Mouse (Mus musculus) liver, postnatal 0 days (tissue): ENCODE results near the gene Elf2. TPM values are rescaled to one million over a fixed set of nuclear protein-coding genes. Genes with fewer than 3 reads are reported as not detected.
A peak's percentile ranks its signal among the peaks of the same experiment; 100 is the strongest.
"Not testable (repeated sequence)": the region's sequence is repeated elsewhere in the genome, so short reads cannot be mapped to it uniquely, and the experiment has no call there.

Experiments used
- ATAC-seq: fragments of 200-750 bp; cut with Nextera tagmentation; 2 replicates; pipeline ENCODE4 v1.8.0; 2017; ENCODE audit warnings: mild to moderate bottlenecking, moderate library complexity
- DNase-seq: peaks from one replicate; pipeline ENCODE4 v3.0.0-alpha.2; 2016
- H3K27ac ChIP-seq: fragments of 300-500 bp; sonication (generic); 2 replicates; pipeline ENCODE4 v1.5.1; 2014; ENCODE audit warnings: antibody characterized with exemption, moderate library complexity, mild to moderate bottlenecking, low read depth
- H3K27me3 ChIP-seq: fragments of 300-500 bp; sonication (generic); 2 replicates; pipeline ENCODE4 v1.6.1; 2014; ENCODE audit warnings: low read length, control low read depth, mixed read lengths; ENCODE audit not compliant: insufficient read depth
- H3K36me3 ChIP-seq: fragments of 300-500 bp; sonication (generic); replicated peaks from 2 replicates; pipeline ENCODE4 v1.6.1; 2014; ENCODE audit warnings: mild to moderate bottlenecking, control low read depth, low read length, moderate library complexity, mixed read lengths; ENCODE audit not compliant: insufficient read depth
- H3K4me1 ChIP-seq: fragments of 300-500 bp; sonication (generic); 2 replicates; pipeline ENCODE4 v1.6.1; 2014; ENCODE audit warnings: antibody characterized with exemption, mild to moderate bottlenecking, control low read depth; ENCODE audit not compliant: insufficient read depth
- H3K4me2 ChIP-seq: fragments of 300-500 bp; sonication (generic); 2 replicates; pipeline ENCODE4 v1.6.1; 2014; ENCODE audit warnings: low read depth, mild to moderate bottlenecking, low read length, moderate library complexity, mixed read lengths
- H3K4me3 ChIP-seq: fragments of 300-500 bp; sonication (generic); 2 replicates; pipeline ENCODE4 v1.5.1; 2014; ENCODE audit warnings: low read depth, low read length
- H3K9ac ChIP-seq: fragments of 300-500 bp; sonication (generic); replicated peaks from 2 replicates; pipeline ENCODE4 v1.6.1; 2014; ENCODE audit warnings: mild to moderate bottlenecking, moderate library complexity
- H3K9me3 ChIP-seq: fragments of 300-500 bp; sonication (generic); 2 replicates; pipeline ENCODE4 v1.6.1; 2016; ENCODE audit warnings: mild to moderate bottlenecking, control low read depth, low read length, mixed read lengths
- CTCF ChIP-seq: sonication (generic); IDR thresholded peaks from 2 replicates; pipeline ENCODE4 v1.5.1; 2016; ENCODE audit warnings: antibody characterized with exemption, low read depth
- EP300 ChIP-seq: IDR thresholded peaks from 2 replicates; pipeline ENCODE4 v1.6.1; 2016; ENCODE audit warnings: antibody characterized with exemption, low read depth, mild to moderate bottlenecking
- WGBS: fragments of 180-500 bp; shearing (Covaris S2); extraction: QIAGEN DNeasy Blood & Tissue Kit; methylation state at CpG from one replicate; pipeline ENCODE4 v1.1.7; 2014; ENCODE audit not compliant: insufficient replicate concordance; 5-methylcytosine and 5-hydroxymethylcytosine counted together
- polyA plus RNA-seq: library from polyadenylated mRNA; unstranded; fragments of >200 nt; fragmentation: Nextera tagmentation; extraction: Ambion mirVana; gene quantifications from 2 replicates; pipeline ENCODE4 v1.2.1, GENCODE M21; 2015

Gene Elf2
- polyA plus RNA-seq, 1 experiment from 2014 or later = 22.1 TPM

DNA sequence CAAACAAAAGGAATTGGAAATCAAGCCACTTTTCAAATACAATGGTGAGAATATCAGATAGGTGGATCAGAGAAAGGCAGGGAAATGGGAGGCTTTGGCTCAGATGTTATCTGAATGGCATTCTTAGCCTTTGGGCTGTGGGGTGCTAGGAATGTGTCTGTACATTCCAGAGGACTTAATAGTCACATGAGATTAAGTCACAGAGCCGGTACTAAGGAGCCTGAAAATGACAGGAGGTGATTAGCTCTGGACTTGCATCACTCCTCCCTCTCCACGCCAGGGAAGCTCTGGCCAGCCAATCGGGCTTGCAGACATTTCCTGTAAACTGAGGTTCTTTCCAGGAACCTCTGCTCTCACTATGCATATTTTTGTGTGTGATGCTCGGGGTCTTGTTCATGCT lies 119.6 kb downstream of the Elf2 start:
- H3K9me3 ChIP-seq = no peaks in the 10 kb centered on the region
- no peak overlapping the region for H3K4me2 ChIP-seq
- no peak for TF ChIP-seq EP300
- no peak for TF ChIP-seq CTCF
- no peaks in the 10 kb centered on the region for H3K36me3 ChIP-seq
- no peak overlapping the region for H3K27ac ChIP-seq
- 31% methylated on average over 4 of the region's 4 CpGs for WGBS
- H3K4me3 ChIP-seq = no peak overlapping the region
- DNase-seq (no peak), ATAC-seq (no peak)
- H3K4me1 ChIP-seq = peaks cover 8% of the 10 kb centered on the region
- H3K9ac ChIP-seq = no peak overlapping the region
- no peaks in the 10 kb centered on the region for H3K27me3 ChIP-seq

DNA sequence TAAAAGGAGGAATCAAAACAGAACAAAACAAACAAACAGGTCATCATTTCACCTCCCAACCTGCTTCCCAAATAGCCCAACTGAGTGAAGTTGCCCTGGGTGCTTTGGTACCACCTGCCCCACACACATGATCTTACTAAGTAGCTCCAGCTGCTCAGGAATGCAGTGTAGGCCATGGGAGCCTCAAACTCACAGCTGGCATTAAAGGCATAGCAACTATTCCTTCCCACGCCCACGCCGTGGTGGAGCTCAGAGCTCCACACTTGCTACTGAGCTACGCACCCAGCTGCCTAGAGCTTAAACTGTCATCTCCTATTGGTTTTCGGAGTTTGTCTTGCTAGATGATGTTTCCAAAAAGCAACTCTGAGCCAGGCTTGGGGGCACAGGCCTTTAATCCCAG lies 121.2 kb downstream of the Elf2 start:
- Histone ChIP-seq H3K9ac (no peak overlapping the region), H3K9me3 (no peaks in the 10 kb centered on the region), H3K27ac (no peak overlapping the region), H3K36me3 (no peaks in the 10 kb centered on the region), H3K4me1 (peaks cover 8% of the 10 kb centered on the region), H3K4me2 (no peak overlapping the region), H3K27me3 (no peaks in the 10 kb centered on the region), H3K4me3 (no peak overlapping the region)
- ATAC-seq (no peak), DNase-seq (no peak)
- TF ChIP-seq CTCF (no peak), EP300 (no peak)
- 84% methylated on average over 5 of the region's 5 CpGs for WGBS

DNA sequence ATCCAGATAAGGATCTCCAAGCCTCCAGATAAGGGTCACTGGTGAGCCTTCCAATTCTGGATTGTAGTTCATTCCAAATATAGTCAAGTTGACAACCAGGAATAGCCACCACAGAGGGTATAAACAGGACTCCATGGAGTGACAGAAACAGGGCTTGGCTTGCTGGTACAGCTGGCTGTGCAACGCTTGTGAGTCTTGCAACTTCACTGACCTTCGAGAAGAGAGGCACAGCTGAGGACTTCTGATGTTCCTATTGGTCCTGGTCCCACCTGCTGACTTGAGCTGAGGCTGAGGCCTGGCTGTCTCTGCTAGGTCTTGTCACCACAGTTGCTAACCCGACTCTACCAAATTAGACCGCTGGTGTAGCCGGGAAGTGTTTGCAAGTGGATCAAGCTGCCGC lies 122.1 kb downstream of the Elf2 start:
- not testable (repeated sequence) for H3K4me2 ChIP-seq, ATAC-seq, H3K9me3 ChIP-seq, H3K27me3 ChIP-seq, H3K4me3 ChIP-seq, H3K9ac ChIP-seq, DNase-seq, H3K4me1 ChIP-seq, H3K27ac ChIP-seq, H3K36me3 ChIP-seq
- 80% methylated on average over 6 of the region's 6 CpGs for WGBS

DNA sequence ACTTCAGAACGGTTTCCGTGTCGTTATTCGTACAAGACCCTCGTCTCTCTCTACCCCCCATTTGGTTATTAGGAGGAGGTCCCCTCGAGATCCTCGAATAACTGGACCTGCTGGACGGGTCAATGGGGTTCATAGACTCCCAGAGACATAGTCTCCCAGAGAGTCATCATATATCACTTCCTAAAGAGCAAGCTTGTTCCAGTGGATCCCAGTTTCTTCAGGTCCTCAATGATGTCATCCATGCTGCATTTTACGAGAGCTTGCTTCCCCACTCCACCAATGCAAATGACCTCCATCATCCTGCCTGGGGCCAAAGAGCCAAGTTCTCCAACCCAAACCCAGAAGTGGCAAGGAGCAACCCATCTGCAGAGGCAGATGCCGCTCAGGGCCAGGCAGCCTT lies 124.1 kb downstream of the Elf2 start:
- H3K4me1 ChIP-seq, H3K9ac ChIP-seq, H3K4me2 ChIP-seq, ATAC-seq, H3K4me3 ChIP-seq, H3K27me3 ChIP-seq, H3K36me3 ChIP-seq, DNase-seq, H3K9me3 ChIP-seq, H3K27ac ChIP-seq: not testable (repeated sequence)
- WGBS = 76% methylated on average over 5 of the region's 10 CpGs

DNA sequence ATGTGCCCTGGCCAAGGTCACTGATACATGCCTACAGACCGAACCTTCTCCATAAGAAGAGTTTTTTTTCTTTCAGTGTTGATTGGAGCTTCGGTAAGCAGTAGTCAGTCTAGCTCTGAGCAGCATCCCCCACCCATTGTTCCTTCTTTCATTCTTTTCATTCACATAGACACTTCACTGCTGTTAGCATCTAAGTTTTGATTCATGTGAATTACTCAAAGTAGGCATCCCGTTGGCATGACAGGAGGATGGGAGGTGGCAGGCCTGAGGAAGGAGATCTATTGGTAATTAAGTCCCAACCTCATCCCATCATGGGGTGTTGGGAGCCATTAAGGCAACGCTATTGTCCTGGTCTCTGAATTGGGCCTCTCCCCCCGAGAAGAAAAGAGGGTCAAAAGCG lies 124.8 kb downstream of the Elf2 start:
- no peak for TF ChIP-seq EP300
- TF ChIP-seq CTCF = no peak
- no peak overlapping the region for H3K9ac ChIP-seq
- H3K4me1 ChIP-seq = no peaks in the 10 kb centered on the region
- no peaks in the 10 kb centered on the region for H3K9me3 ChIP-seq
- no peaks in the 10 kb centered on the region for H3K36me3 ChIP-seq
- ATAC-seq = no peak
- 0 out of 2 replicates have a peak overlapping the region, but pooled peaks have one; percentile 3 for H3K27ac ChIP-seq
- H3K4me3 ChIP-seq = no peak overlapping the region
- 74% methylated on average over 6 of the region's 6 CpGs for WGBS
- H3K4me2 ChIP-seq = no peak overlapping the region
- DNase-seq = no peak
- H3K27me3 ChIP-seq = no peaks in the 10 kb centered on the region

DNA sequence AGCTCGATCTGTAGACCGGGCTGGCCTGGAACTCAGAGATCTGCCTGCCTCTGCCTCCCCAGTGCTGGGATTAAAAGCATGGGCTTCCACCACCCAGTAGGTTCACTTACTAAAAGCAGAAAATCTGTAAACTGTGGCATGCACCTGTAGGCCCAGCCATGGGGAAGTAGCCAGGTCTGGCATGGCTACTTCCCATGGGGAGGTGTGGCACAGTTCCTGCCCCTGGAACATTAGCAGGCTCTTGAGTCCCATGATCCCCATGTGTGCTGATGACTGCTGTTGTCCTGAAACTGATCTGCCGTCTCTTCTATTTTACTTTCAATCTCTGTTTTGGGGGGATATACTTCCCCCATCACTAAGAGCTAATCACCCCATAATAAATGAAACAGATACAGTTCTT lies 127.4 kb downstream of the Elf2 start:
- 87% methylated on average over 3 of the region's 3 CpGs for WGBS
- DNase-seq (no peak), ATAC-seq (no peak)
- Histone ChIP-seq H3K4me1 (no peaks in the 10 kb centered on the region), H3K9ac (no peak overlapping the region), H3K4me3 (no peak overlapping the region), H3K27ac (no peak overlapping the region), H3K4me2 (no peak overlapping the region), H3K9me3 (no peaks in the 10 kb centered on the region), H3K36me3 (no peaks in the 10 kb centered on the region), H3K27me3 (no peaks in the 10 kb centered on the region)
- TF ChIP-seq EP300 (no peak), CTCF (no peak)

DNA sequence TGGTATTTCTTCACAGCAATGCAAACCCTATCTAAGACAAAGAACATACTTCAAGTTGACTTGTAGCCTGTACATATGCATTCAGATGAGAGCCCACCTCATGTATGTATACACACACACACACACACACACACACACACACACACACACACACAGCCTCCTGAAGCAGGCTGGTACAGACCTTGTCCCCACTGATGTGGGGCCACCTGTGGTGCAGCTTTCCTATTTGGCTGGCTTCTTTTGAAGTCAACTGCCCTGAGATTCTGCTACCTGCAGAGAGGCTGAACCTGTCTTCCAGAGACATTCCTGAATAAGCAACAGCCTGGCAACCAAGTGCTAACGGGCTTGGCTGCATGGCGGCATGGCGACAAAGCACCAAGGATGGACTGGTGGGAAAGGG lies 130.0 kb downstream of the Elf2 start:
- Histone ChIP-seq H3K4me1 (no peaks in the 10 kb centered on the region), H3K36me3 (no peaks in the 10 kb centered on the region), H3K4me2 (peak overlapping the region; percentile 33), H3K9me3 (no peaks in the 10 kb centered on the region), H3K9ac (no peak overlapping the region), H3K27me3 (no peaks in the 10 kb centered on the region), H3K4me3 (no peak overlapping the region), H3K27ac (peak overlapping the region; percentile 66)
- DNase-seq (no peak), ATAC-seq (no peak)
- 87% methylated on average over 3 of the region's 3 CpGs for WGBS
- TF ChIP-seq EP300 = no peak
- no peak for TF ChIP-seq CTCF
